Mouse (Mus musculus) stomach, postnatal 0 days (tissue): Measurements from ENCODE around the gene Mical3. TPM values are rescaled to one million over a fixed set of nuclear protein-coding genes. Genes with fewer than 3 reads are reported as not detected.
A peak's percentile ranks its signal among the peaks of the same experiment; 100 is the strongest.

Experiments
- ATAC-seq: fragments of 200-750 bp; cut with Nextera tagmentation; 2 replicates; pipeline ENCODE4 v1.8.0; 2017; ENCODE audit not compliant: low FRiP score, low TSS enrichment
- DNase-seq: peaks from one replicate; pipeline ENCODE4 v3.0.0-alpha.2; 2016; ENCODE audit warnings: low spot score
- H3K27ac ChIP-seq: fragments of 300-500 bp; sonication (generic); replicated peaks from 2 replicates; pipeline ENCODE4 v1.5.1; 2014; ENCODE audit warnings: mild to moderate bottlenecking, control low read depth
- H3K27me3 ChIP-seq: fragments of 300-500 bp; sonication (generic); 2 replicates; pipeline ENCODE4 v1.6.1; 2014; ENCODE audit warnings: low read length; ENCODE audit not compliant: control insufficient read depth, insufficient read depth
- H3K36me3 ChIP-seq: fragments of 300-500 bp; sonication (generic); 2 replicates; pipeline ENCODE4 v1.6.1; 2014; ENCODE audit warnings: low read length, mixed read lengths; ENCODE audit not compliant: control insufficient read depth, insufficient read depth
- H3K4me1 ChIP-seq: fragments of 300-500 bp; sonication (generic); replicated peaks from 2 replicates; pipeline ENCODE4 v1.6.1; 2014; ENCODE audit warnings: antibody characterized with exemption; ENCODE audit not compliant: control insufficient read depth, insufficient read depth
- H3K4me2 ChIP-seq: fragments of 300-500 bp; sonication (generic); replicated peaks from 2 replicates; pipeline ENCODE4 v1.6.1; 2014; ENCODE audit warnings: low read depth, mild to moderate bottlenecking, control low read depth, moderate library complexity
- H3K4me3 ChIP-seq: fragments of 300-500 bp; sonication (generic); 2 replicates; pipeline ENCODE4 v1.5.1; 2014; ENCODE audit warnings: low read depth, low read length, control low read depth
- H3K9ac ChIP-seq: fragments of 300-500 bp; sonication (generic); 2 replicates; pipeline ENCODE4 v1.6.1; 2014; ENCODE audit warnings: mild to moderate bottlenecking, low read length, control low read depth, mixed read lengths
- H3K9me3 ChIP-seq: fragments of 300-500 bp; sonication (generic); 2 replicates; pipeline ENCODE4 v1.6.1; 2016; ENCODE audit warnings: low read length; ENCODE audit not compliant: control insufficient read depth
- CTCF ChIP-seq: IDR thresholded peaks from 2 replicates; pipeline ENCODE4 v1.5.1; 2016; ENCODE audit warnings: antibody characterized with exemption, low read depth, mild to moderate bottlenecking, moderate library complexity
- EP300 ChIP-seq: optimal IDR thresholded peaks from 2 replicates; pipeline ENCODE3; 2016; ENCODE audit warnings: antibody characterized with exemption
- WGBS: fragments of 180-500 bp; shearing (Covaris S2); extraction: QIAGEN DNeasy Blood & Tissue Kit; methylation state at CpG from one replicate; pipeline ENCODE4 v1.1.7; 2014; 5-methylcytosine and 5-hydroxymethylcytosine counted together
- polyA plus RNA-seq: library from polyadenylated mRNA; unstranded; fragments of >200 nt; fragmentation: Nextera tagmentation; extraction: Ambion mirVana; gene quantifications from 2 replicates; pipeline ENCODE4 v1.2.1, GENCODE M21; 2015

The Mical3 gene
- polyA plus RNA-seq, 1 experiment from 2014 or later, result 4.5 TPM

DNA sequence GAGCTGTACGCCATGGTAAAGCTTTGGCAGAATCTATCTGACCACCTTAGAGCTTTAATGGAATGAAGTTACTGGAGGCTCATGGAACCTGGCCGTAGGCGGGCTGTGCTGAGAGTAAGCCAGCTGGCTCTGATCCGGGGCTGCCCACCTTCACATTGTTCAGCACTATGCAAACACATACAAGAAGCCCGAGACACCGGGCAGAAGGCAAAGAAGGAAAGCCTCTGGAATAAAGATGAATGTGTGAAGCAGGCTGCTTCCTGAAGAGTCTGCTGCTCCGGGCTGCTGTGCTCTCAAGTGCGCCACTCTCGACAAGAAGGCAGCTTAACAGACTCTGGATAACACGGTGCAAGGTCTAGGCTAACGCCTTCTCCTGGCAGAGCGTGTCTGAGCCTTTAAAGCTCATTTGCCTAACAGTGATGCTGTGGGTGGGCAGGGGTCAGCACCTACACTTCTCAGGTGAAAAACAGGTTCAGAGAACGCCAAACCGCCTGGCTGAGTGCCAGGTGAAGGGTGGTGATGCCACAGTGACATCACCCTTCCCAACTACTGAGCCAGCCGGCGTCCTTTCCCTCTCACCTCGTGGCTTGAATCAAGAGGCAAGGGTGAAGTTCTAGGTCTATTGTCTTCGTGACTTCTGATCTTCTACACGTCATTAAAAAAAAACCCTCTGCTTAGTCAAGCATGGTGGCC is 100.8 kb downstream of the Mical3 start:
- Histone ChIP-seq H3K9ac (no peak overlapping the region), H3K27me3 (no peaks in the 10 kb centered on the region), H3K4me2 (no peak overlapping the region), H3K4me1 (no peaks in the 10 kb centered on the region), H3K9me3 (no peaks in the 10 kb centered on the region), H3K36me3 (peaks cover 21% of the 10 kb centered on the region; the same call in 1 of the 2 replicates), H3K4me3 (no peak overlapping the region), H3K27ac (no peak overlapping the region)
- ATAC-seq (no peak), DNase-seq (no peak)
- WGBS, result 78% methylated on average over 19 of the region's 19 CpGs
- no peak for TF ChIP-seq CTCF
- TF ChIP-seq EP300, result no peak

DNA sequence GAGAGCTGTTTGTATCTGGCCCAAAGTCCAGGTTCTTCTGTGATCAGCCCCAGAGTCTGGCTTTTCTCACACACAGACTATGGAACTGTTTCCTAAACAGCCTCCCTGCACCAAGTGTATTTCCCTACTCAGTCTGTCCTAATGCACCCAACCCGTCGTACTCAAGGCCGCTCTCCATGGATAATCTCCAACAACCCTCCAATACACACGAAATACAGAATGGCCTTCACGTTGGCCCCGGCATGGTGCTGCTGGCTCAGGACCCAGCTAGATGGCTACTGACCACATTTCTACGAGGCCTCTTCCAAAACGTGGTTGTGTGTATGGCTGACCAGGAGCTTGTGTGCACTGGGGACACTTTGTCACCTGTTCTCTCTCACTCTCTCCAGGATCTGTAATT is 102.3 kb downstream of the Mical3 start:
- WGBS, result 91% methylated on average over 8 of the region's 8 CpGs
- Histone ChIP-seq H3K4me2 (no peak overlapping the region), H3K27me3 (no peaks in the 10 kb centered on the region), H3K27ac (no peak overlapping the region), H3K9me3 (no peaks in the 10 kb centered on the region), H3K36me3 (peaks cover 16% of the 10 kb centered on the region; the same call in 1 of the 2 replicates), H3K4me3 (no peak overlapping the region), H3K4me1 (no peaks in the 10 kb centered on the region), H3K9ac (no peak overlapping the region)
- DNase-seq, result no peak
- no peak for ATAC-seq
- TF ChIP-seq CTCF (no peak), EP300 (no peak)

DNA sequence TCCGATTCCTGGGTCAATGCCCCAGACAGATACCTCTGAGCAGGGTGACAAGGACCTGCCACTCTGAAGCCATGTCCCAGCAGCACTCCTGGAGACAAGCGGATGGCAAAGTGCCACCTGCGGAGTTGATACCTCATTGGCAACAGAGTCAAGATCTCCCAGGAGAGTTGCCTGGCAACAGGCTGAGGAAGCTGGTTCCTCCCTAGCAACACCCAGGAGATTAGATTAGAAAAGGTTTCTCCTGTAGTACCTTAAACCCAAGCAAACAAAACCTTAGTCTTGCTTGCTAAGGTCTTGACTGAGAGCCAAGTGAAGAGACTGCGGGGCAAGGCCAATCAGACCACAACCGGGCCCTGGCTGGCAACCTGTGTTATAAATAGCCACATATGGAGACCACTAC is 103.5 kb downstream of the Mical3 start:
- H3K4me1 ChIP-seq, result no peaks in the 10 kb centered on the region
- no peak overlapping the region for H3K9ac ChIP-seq
- H3K9me3 ChIP-seq, result no peaks in the 10 kb centered on the region
- no peak for TF ChIP-seq EP300
- no peak for TF ChIP-seq CTCF
- peak; percentile 37 for DNase-seq
- ATAC-seq, result no peak
- WGBS, result 65% methylated on average over 5 of the region's 5 CpGs
- H3K27ac ChIP-seq, result no peak overlapping the region
- H3K4me2 ChIP-seq, result no peak overlapping the region
- no peaks in the 10 kb centered on the region for H3K27me3 ChIP-seq
- peaks cover 13% of the 10 kb centered on the region; the same call in 1 of the 2 replicates for H3K36me3 ChIP-seq
- H3K4me3 ChIP-seq, result no peak overlapping the region

DNA sequence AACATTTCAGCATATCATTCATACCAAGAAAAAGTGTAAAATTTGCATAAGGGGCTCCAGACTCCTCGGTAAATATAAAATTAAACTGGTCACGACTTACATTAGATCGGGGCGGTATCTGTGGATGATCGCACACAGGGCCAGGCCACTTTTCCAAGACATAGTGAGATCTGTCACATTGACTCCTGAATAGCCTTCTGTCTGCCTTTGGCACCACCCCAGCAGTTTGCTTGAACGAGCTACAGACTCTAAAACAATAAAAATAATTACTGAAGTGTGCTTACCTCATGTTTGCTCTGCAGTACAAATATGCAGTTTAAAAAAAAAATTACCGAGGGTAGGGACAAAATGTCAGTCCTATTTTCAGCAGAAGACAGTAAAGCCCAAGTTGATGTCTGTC is 103.9 kb downstream of the Mical3 start:
- Histone ChIP-seq H3K9me3 (no peaks in the 10 kb centered on the region), H3K27me3 (no peaks in the 10 kb centered on the region), H3K27ac (no peak overlapping the region), H3K4me2 (no peak overlapping the region), H3K4me1 (no peaks in the 10 kb centered on the region), H3K4me3 (no peak overlapping the region), H3K9ac (no peak overlapping the region), H3K36me3 (0 out of 2 replicates have a peak, but pooled peaks cover 9% of the 10 kb centered on the region)
- no peak for DNase-seq
- no peak for ATAC-seq
- WGBS, result 70% methylated on average over 7 of the region's 7 CpGs
- TF ChIP-seq CTCF, result no peak
- no peak for TF ChIP-seq EP300

DNA sequence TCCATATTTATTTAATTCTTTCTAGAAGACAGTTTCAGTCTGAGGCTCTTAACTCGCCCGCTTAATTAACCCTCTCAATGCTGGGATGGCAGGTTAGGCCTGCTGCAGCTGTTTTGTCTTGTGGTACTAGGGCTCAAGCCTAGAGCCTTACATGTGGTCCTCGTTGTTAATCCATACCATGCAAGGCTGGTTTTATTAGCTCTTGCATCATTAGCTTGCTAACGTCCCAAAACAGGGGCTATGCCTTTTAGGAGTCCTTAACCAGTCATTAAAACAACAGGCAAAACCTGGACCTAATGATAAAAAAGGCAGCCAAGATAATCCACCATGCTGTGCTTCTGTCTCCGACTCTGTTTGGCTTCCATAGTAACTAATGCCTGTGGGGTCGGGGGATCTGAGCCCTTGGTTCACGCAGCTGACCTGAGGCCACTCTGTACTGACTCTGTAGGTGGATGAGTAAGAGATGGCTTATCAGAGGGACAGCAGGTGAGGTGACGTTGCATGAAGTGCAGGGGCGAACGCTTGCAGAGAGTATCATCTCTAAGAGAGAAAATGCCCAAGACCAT is 104.7 kb downstream of the Mical3 start:
- Histone ChIP-seq H3K4me2 (no peak overlapping the region), H3K9ac (no peak overlapping the region), H3K4me3 (no peak overlapping the region), H3K27me3 (no peaks in the 10 kb centered on the region), H3K36me3 (0 out of 2 replicates have a peak, but pooled peaks cover 12% of the 10 kb centered on the region), H3K9me3 (no peaks in the 10 kb centered on the region), H3K4me1 (no peaks in the 10 kb centered on the region), H3K27ac (no peak overlapping the region)
- ATAC-seq (no peak), DNase-seq (no peak)
- WGBS, result 70% methylated on average over 10 of the region's 10 CpGs
- TF ChIP-seq EP300 (no peak), CTCF (no peak)

DNA sequence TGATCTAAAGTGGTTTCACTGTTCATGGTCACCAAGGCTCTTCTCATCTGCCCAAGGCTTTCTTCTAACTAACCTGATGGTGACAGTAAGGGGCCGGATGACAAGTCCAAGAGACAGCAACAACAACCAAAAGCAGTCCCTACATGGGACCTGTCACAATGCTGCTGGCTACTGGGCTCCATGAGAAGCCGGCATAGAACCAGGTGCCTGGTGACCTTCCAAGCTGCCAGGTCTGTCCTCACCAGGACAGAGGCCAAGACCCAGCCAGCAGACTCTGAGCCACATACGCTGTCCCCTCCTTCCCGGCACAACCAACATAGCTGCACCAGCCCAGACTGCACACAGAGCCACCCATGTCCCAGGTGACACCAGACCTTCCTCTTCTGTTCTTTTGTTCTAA is 112.7 kb downstream of the Mical3 start:
- Histone ChIP-seq H3K9ac (no peak overlapping the region), H3K4me3 (no peak overlapping the region), H3K9me3 (no peaks in the 10 kb centered on the region), H3K27ac (no peak overlapping the region), H3K27me3 (no peaks in the 10 kb centered on the region), H3K4me1 (no peaks in the 10 kb centered on the region), H3K4me2 (no peak overlapping the region), H3K36me3 (peaks cover 10% of the 10 kb centered on the region; the same call in 1 of the 2 replicates)
- DNase-seq, result no peak
- TF ChIP-seq EP300, result no peak
- no peak for TF ChIP-seq CTCF
- WGBS, result 90% methylated on average over 4 of the region's 4 CpGs
- no peak for ATAC-seq
